Mouse (Mus musculus): ENCODE results near the gene Tbx21. TPM values are rescaled to one million over a fixed set of nuclear protein-coding genes. Genes with fewer than 3 reads are reported as not detected.

Gene Tbx21
- polyA plus RNA-seq, 1 experiment from 2014 or later, result 0.15 TPM

GRCm38 (mm10) chr11:97082977-97083376 is 32.2 kb downstream of the Tbx21 start:
- H3K4me3 ChIP-seq (replicated peaks), result no peak overlapping the region
- no peaks in the 10 kb centered on the region for H3K9me3 ChIP-seq (replicated peaks)
- H3K27me3 ChIP-seq, result 0 out of 2 replicates have a peak, but pooled peaks cover 6% of the 10 kb centered on the region
- no peak overlapping the region for H3K9ac ChIP-seq
- no peak overlapping the region; the same call in 1 of the 2 replicates for H3K4me2 ChIP-seq (replicated peaks)
- ATAC-seq (ENCODE audit: insufficient number of reproducible peaks, low FRiP score, low TSS enrichment, low read depth), result no peak
- H3K4me1 ChIP-seq, result peaks cover 13% of the 10 kb centered on the region
- H3K36me3 ChIP-seq, result no peaks in the 10 kb centered on the region
- no peak overlapping the region for H3K27ac ChIP-seq (replicated peaks)
- WGBS, result 23% methylated on average over 11 of the region's 11 CpGs

GRCm38 (mm10) chr11:97080291-97080690 is 34.8 kb downstream of the Tbx21 start:
- no peak for ATAC-seq (ENCODE audit: insufficient number of reproducible peaks, low FRiP score, low TSS enrichment, low read depth)
- Histone ChIP-seq H3K4me2 (replicated peaks) (no peak overlapping the region), H3K27me3 (0 out of 2 replicates have a peak, but pooled peaks cover 6% of the 10 kb centered on the region), H3K9me3 (replicated peaks) (no peaks in the 10 kb centered on the region), H3K4me3 (replicated peaks) (no peak overlapping the region), H3K4me1 (peaks cover 13% of the 10 kb centered on the region), H3K27ac (replicated peaks) (no peak overlapping the region), H3K9ac (no peak overlapping the region), H3K36me3 (no peaks in the 10 kb centered on the region)
- 16% methylated on average over 9 of the region's 9 CpGs for WGBS

- no peaks in the 10 kb centered on the region for H3K9me3 ChIP-seq (replicated peaks)
- 51% methylated on average over 4 of the region's 4 CpGs for WGBS
Measured at GRCm38 (mm10) chr11:97078751-97079150, 36.4 kb downstream of the Tbx21 start.

GRCm38 (mm10) chr11:97074235-97074634 is 40.9 kb downstream of the Tbx21 start:
- Histone ChIP-seq H3K36me3 (no peaks in the 10 kb centered on the region), H3K4me1 (no peaks in the 10 kb centered on the region), H3K27ac (replicated peaks) (no peak overlapping the region), H3K4me2 (replicated peaks) (no peak overlapping the region), H3K4me3 (replicated peaks) (no peak overlapping the region), H3K9me3 (replicated peaks) (no peaks in the 10 kb centered on the region), H3K9ac (no peak overlapping the region), H3K27me3 (no peaks in the 10 kb centered on the region)
- no peak for ATAC-seq (ENCODE audit: insufficient number of reproducible peaks, low FRiP score, low TSS enrichment, low read depth)
- 67% methylated on average over 8 of the region's 8 CpGs for WGBS

More at GRCm38 (mm10) chr11:97078751-97079150, 36.4 kb downstream of the Tbx21 start:
- Histone ChIP-seq H3K4me2 (replicated peaks) (no peak overlapping the region), H3K27me3 (0 out of 2 replicates have a peak, but pooled peaks cover 6% of the 10 kb centered on the region), H3K27ac (replicated peaks) (no peak overlapping the region), H3K4me1 (peaks cover 8% of the 10 kb centered on the region), H3K4me3 (replicated peaks) (no peak overlapping the region), H3K9ac (no peak overlapping the region), H3K36me3 (no peaks in the 10 kb centered on the region)
- no peak for ATAC-seq (ENCODE audit: insufficient number of reproducible peaks, low FRiP score, low TSS enrichment, low read depth)

GRCm38 (mm10) chr11:97072533-97072932 is 42.6 kb downstream of the Tbx21 start:
- WGBS, result 25% methylated on average over 3 of the region's 3 CpGs
- Histone ChIP-seq H3K27ac (replicated peaks) (no peak overlapping the region), H3K4me3 (replicated peaks) (no peak overlapping the region), H3K9me3 (replicated peaks) (no peaks in the 10 kb centered on the region), H3K4me2 (replicated peaks) (no peak overlapping the region), H3K4me1 (no peaks in the 10 kb centered on the region), H3K36me3 (peaks cover 14% of the 10 kb centered on the region; the same call in 1 of the 2 replicates), H3K9ac (no peak overlapping the region), H3K27me3 (no peaks in the 10 kb centered on the region)
- no peak for ATAC-seq (ENCODE audit: insufficient number of reproducible peaks, low FRiP score, low TSS enrichment, low read depth)

- Histone ChIP-seq H3K9ac (no peak overlapping the region), H3K36me3 (peaks cover 21% of the 10 kb centered on the region), H3K27ac (replicated peaks) (no peak overlapping the region), H3K4me2 (replicated peaks) (no peak overlapping the region), H3K4me1 (no peaks in the 10 kb centered on the region), H3K27me3 (no peaks in the 10 kb centered on the region), H3K9me3 (replicated peaks) (no peaks in the 10 kb centered on the region), H3K4me3 (replicated peaks) (no peak overlapping the region)
- WGBS, result 83% methylated on average over 1 of the region's 1 CpGs
- ATAC-seq (ENCODE audit: insufficient number of reproducible peaks, low FRiP score, low TSS enrichment, low read depth), result no peak
Measured at GRCm38 (mm10) chr11:97071129-97071528, 44.0 kb downstream of the Tbx21 start.

- Histone ChIP-seq H3K36me3 (peaks cover 21% of the 10 kb centered on the region), H3K4me2 (replicated peaks) (no peak overlapping the region), H3K4me3 (replicated peaks) (no peak overlapping the region), H3K9me3 (replicated peaks) (no peaks in the 10 kb centered on the region), H3K27me3 (no peaks in the 10 kb centered on the region), H3K4me1 (no peaks in the 10 kb centered on the region), H3K27ac (replicated peaks) (no peak overlapping the region), H3K9ac (no peak overlapping the region)
- ATAC-seq (ENCODE audit: insufficient number of reproducible peaks, low FRiP score, low TSS enrichment, low read depth), result no peak
- 79% methylated on average over 2 of the region's 2 CpGs for WGBS
Measured at GRCm38 (mm10) chr11:97069770-97070169, 45.4 kb downstream of the Tbx21 start.

GRCm38 (mm10) chr11:97069333-97069732 is 45.8 kb downstream of the Tbx21 start:
- Histone ChIP-seq H3K36me3 (peaks cover 21% of the 10 kb centered on the region), H3K4me2 (replicated peaks) (no peak overlapping the region), H3K9me3 (replicated peaks) (no peaks in the 10 kb centered on the region), H3K4me1 (no peaks in the 10 kb centered on the region), H3K9ac (no peak overlapping the region), H3K27me3 (no peaks in the 10 kb centered on the region), H3K27ac (replicated peaks) (no peak overlapping the region), H3K4me3 (replicated peaks) (no peak overlapping the region)
- ATAC-seq (ENCODE audit: insufficient number of reproducible peaks, low FRiP score, low TSS enrichment, low read depth), result no peak
- WGBS, result 62% methylated on average over 1 of the region's 1 CpGs

- H3K4me1 ChIP-seq, result no peaks in the 10 kb centered on the region
- ATAC-seq (ENCODE audit: insufficient number of reproducible peaks, low FRiP score, low TSS enrichment, low read depth), result no peak
Measured at GRCm38 (mm10) chr11:97066656-97067360, 48.3 kb downstream of the Tbx21 start.

GRCm38 (mm10) chr11:97065538-97066295 is 49.4 kb downstream of the Tbx21 start:
- ATAC-seq (ENCODE audit: insufficient number of reproducible peaks, low FRiP score, low TSS enrichment, low read depth), result no peak
- no peaks in the 10 kb centered on the region for H3K9me3 ChIP-seq (replicated peaks)
- WGBS, result 83% methylated on average over 12 of the region's 12 CpGs

More at GRCm38 (mm10) chr11:97066656-97067360, 48.3 kb downstream of the Tbx21 start:
- no peaks in the 10 kb centered on the region for H3K27me3 ChIP-seq
- H3K4me3 ChIP-seq (replicated peaks), result no peak overlapping the region
- no peaks in the 10 kb centered on the region for H3K9me3 ChIP-seq (replicated peaks)
- no peak overlapping the region for H3K9ac ChIP-seq
- WGBS, result 48% methylated on average over 22 of the region's 22 CpGs
- no peak overlapping the region for H3K4me2 ChIP-seq (replicated peaks)
- H3K36me3 ChIP-seq, result peaks cover 25% of the 10 kb centered on the region
- H3K27ac ChIP-seq (replicated peaks), result no peak overlapping the region

GRCm38 (mm10) chr11:97063921-97064295 is 51.2 kb downstream of the Tbx21 start:
- ATAC-seq (ENCODE audit: insufficient number of reproducible peaks, low FRiP score, low TSS enrichment, low read depth), result no peak
- no peak overlapping the region for H3K9ac ChIP-seq
- H3K36me3 ChIP-seq, result peaks cover 48% of the 10 kb centered on the region
- no peak overlapping the region for H3K4me3 ChIP-seq (replicated peaks)
- H3K27me3 ChIP-seq, result no peaks in the 10 kb centered on the region
- H3K4me1 ChIP-seq, result no peaks in the 10 kb centered on the region
- H3K27ac ChIP-seq (replicated peaks), result 0 out of 2 replicates have a peak overlapping the region, but pooled peaks have one; percentile 11
- no peak overlapping the region for H3K4me2 ChIP-seq (replicated peaks)
- WGBS, result 86% methylated on average over 3 of the region's 3 CpGs
- H3K9me3 ChIP-seq (replicated peaks), result no peaks in the 10 kb centered on the region

More at GRCm38 (mm10) chr11:97065538-97066295, 49.4 kb downstream of the Tbx21 start:
- Histone ChIP-seq H3K4me2 (replicated peaks) (no peak overlapping the region), H3K27ac (replicated peaks) (no peak overlapping the region), H3K9ac (no peak overlapping the region), H3K27me3 (no peaks in the 10 kb centered on the region), H3K4me3 (replicated peaks) (no peak overlapping the region), H3K36me3 (peaks cover 35% of the 10 kb centered on the region), H3K4me1 (no peaks in the 10 kb centered on the region)
